Mouse (Mus musculus): Measurements from ENCODE around the gene Atp2a2. TPM values are rescaled to one million over a fixed set of nuclear protein-coding genes. Genes with fewer than 3 reads are reported as not detected.

Gene Atp2a2
- polyA plus RNA-seq, 1 experiment = 422 TPM

- H3K4me1 ChIP-seq (ENCODE audit: control insufficient read depth, insufficient read depth, low read length) = no peaks in the 10 kb centered on the region
- no peak for DNase-seq
- WGBS = 84% methylated on average over 12 of the region's 12 CpGs
- no peaks in the 10 kb centered on the region; the same call in 1 of the 2 replicates for H3K27me3 ChIP-seq (ENCODE audit: control insufficient read depth, insufficient read depth, low read length)
- no peak overlapping the region for H3K27ac ChIP-seq (ENCODE audit: insufficient read depth, low read length)
- TF ChIP-seq POLR2A (IDR thresholded peaks at IDR 0.05; ENCODE audit: borderline replicate concordance, insufficient read depth, low read length) = no peak
- TF ChIP-seq CTCF (IDR thresholded peaks at IDR 0.05; ENCODE audit: borderline replicate concordance, insufficient read depth, low read depth, low read length) = no peak
- H3K4me3 ChIP-seq (replicated peaks; ENCODE audit: insufficient read depth, low read depth, low read length) = no peak overlapping the region
Measured at GRCm38 (mm10) chr5:122415465-122415864, 86.6 kb downstream of the Atp2a2 start.

- no peak for DNase-seq
- no peaks in the 10 kb centered on the region for H3K4me1 ChIP-seq (ENCODE audit: control insufficient read depth, insufficient read depth, low read length)
- H3K27me3 ChIP-seq (ENCODE audit: control insufficient read depth, insufficient read depth, low read length) = no peaks in the 10 kb centered on the region; the same call in 1 of the 2 replicates
- no peak overlapping the region for H3K4me3 ChIP-seq (replicated peaks; ENCODE audit: insufficient read depth, low read depth, low read length)
- TF ChIP-seq CTCF (IDR thresholded peaks at IDR 0.05; ENCODE audit: borderline replicate concordance, insufficient read depth, low read depth, low read length) = no peak
- TF ChIP-seq POLR2A (IDR thresholded peaks at IDR 0.05; ENCODE audit: borderline replicate concordance, insufficient read depth, low read length) = no peak
- no peak overlapping the region for H3K27ac ChIP-seq (ENCODE audit: insufficient read depth, low read length)
- WGBS = 57% methylated on average over 5 of the region's 5 CpGs
Measured at GRCm38 (mm10) chr5:122414351-122414750, 87.7 kb downstream of the Atp2a2 start.

- no peaks in the 10 kb centered on the region; the same call in 1 of the 2 replicates for H3K27me3 ChIP-seq (ENCODE audit: control insufficient read depth, insufficient read depth, low read length)
- no peak overlapping the region for H3K4me3 ChIP-seq (replicated peaks; ENCODE audit: insufficient read depth, low read depth, low read length)
- 57% methylated on average over 6 of the region's 6 CpGs for WGBS
- no peak for DNase-seq
- H3K4me1 ChIP-seq (ENCODE audit: control insufficient read depth, insufficient read depth, low read length) = no peaks in the 10 kb centered on the region
- no peak overlapping the region for H3K27ac ChIP-seq (ENCODE audit: insufficient read depth, low read length)
- TF ChIP-seq CTCF (IDR thresholded peaks at IDR 0.05; ENCODE audit: borderline replicate concordance, insufficient read depth, low read depth, low read length) (no peak), POLR2A (IDR thresholded peaks at IDR 0.05; ENCODE audit: borderline replicate concordance, insufficient read depth, low read length) (no peak)
Measured at GRCm38 (mm10) chr5:122412826-122413225, 89.2 kb downstream of the Atp2a2 start.

DNA sequence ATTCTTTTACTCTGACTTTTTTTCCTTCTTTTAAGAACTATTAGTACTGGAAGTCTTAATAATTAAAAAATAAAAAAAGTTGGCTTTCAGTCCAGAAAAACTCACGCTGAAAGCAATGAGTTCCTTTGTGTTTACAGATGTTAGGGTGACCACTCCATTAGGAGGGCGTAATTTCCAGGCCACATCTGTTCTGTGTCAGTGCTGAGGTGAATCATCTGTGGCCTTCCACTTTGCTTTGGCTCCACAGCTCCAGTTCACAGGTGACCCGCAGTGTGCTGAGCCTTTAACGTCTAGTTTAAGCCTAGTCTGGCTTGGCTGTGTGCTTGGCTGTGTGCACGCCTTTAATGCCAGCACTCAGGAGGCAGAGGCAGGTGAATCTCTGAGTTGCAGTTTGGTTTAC lies 90.1 kb downstream of the Atp2a2 start:
- DNase-seq = no peak
- no peak for TF ChIP-seq POLR2A (IDR thresholded peaks at IDR 0.05; ENCODE audit: borderline replicate concordance, insufficient read depth, low read length)
- TF ChIP-seq CTCF (IDR thresholded peaks at IDR 0.05; ENCODE audit: borderline replicate concordance, insufficient read depth, low read depth, low read length) = no peak
- Histone ChIP-seq H3K4me1 (ENCODE audit: control insufficient read depth, insufficient read depth, low read length) (no peaks in the 10 kb centered on the region), H3K4me3 (replicated peaks; ENCODE audit: insufficient read depth, low read depth, low read length) (no peak overlapping the region), H3K27ac (ENCODE audit: insufficient read depth, low read length) (no peak overlapping the region), H3K27me3 (ENCODE audit: control insufficient read depth, insufficient read depth, low read length) (no peaks in the 10 kb centered on the region; the same call in 1 of the 2 replicates)
- 77% methylated on average over 5 of the region's 5 CpGs for WGBS

DNA sequence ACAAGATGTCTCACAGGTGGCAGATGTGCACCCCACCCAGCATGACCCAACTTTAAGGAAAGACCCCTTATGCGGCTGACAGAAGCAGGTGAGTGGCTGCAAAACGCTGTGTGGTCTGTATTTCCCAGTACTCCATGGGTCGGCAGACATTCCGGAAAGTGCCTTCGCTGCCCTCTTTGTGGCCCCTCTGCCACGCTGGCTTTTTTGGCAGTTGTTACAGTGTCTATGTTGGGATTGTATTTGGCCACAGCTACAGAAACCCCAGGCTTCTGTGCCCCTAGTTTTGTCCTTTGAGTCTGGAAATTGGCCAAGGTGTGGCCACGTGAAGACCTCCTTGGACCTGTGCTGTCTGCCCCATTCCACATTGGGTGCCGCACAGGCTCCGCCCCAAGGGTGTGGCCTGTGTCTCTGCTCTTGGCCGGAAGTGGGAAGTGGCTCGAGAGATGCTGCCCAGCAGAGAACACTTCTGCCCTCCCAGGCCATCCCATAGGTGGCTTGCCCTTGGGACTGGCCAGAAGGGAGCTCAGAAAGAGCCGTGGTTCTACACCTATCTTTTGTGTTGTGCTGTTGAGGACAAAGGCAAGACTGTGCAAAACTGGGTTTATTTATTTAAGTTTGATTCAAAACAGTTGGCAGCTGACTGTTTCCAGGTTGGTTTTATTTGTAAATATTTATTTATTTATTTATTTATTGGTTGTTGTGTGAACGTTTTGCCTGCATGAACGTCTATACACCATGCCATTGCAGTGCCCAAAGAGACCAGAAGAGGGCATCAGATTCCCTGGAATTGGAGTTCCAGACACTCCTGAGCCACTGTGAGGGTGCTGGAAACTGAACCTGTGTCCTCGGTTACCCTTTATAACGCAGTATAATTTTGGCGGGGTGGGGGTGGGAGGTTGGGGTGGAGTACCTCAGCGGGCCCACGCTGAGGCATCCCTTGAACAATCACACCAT lies 92.1 kb downstream of the Atp2a2 start:
- no peak for DNase-seq
- H3K4me1 ChIP-seq (ENCODE audit: control insufficient read depth, insufficient read depth, low read length) = no peaks in the 10 kb centered on the region; the same call in 1 of the 2 replicates
- 83% methylated on average over 19 of the region's 19 CpGs for WGBS
- no peak overlapping the region for H3K27ac ChIP-seq (ENCODE audit: insufficient read depth, low read length)
- TF ChIP-seq CTCF (IDR thresholded peaks at IDR 0.05; ENCODE audit: borderline replicate concordance, insufficient read depth, low read depth, low read length) = no peak
- no peak for TF ChIP-seq POLR2A (IDR thresholded peaks at IDR 0.05; ENCODE audit: borderline replicate concordance, insufficient read depth, low read length)
- H3K4me3 ChIP-seq (replicated peaks; ENCODE audit: insufficient read depth, low read depth, low read length) = no peak overlapping the region
- no peaks in the 10 kb centered on the region for H3K27me3 ChIP-seq (ENCODE audit: control insufficient read depth, insufficient read depth, low read length)

GRCm38 (mm10) chr5:122405537-122405936 lies 96.5 kb downstream of the Atp2a2 start:
- Histone ChIP-seq H3K4me3 (replicated peaks; ENCODE audit: insufficient read depth, low read depth, low read length) (no peak overlapping the region), H3K4me1 (ENCODE audit: control insufficient read depth, insufficient read depth, low read length) (peaks cover 15% of the 10 kb centered on the region; the same call in 1 of the 2 replicates), H3K27ac (ENCODE audit: insufficient read depth, low read length) (no peak overlapping the region), H3K27me3 (ENCODE audit: control insufficient read depth, insufficient read depth, low read length) (no peaks in the 10 kb centered on the region)
- DNase-seq = no peak
- 77% methylated on average over 10 of the region's 10 CpGs for WGBS
- TF ChIP-seq POLR2A (IDR thresholded peaks at IDR 0.05; ENCODE audit: borderline replicate concordance, insufficient read depth, low read length) (no peak), CTCF (IDR thresholded peaks at IDR 0.05; ENCODE audit: borderline replicate concordance, insufficient read depth, low read depth, low read length) (no peak)

Other genes with a start within 250 kb of the Atp2a2 start
- 28.6 and 29.2 TPM in 2 replicates for gene Tctn1, start 237.8 kb downstream of the Atp2a2 start, polyA plus RNA-seq (2012; rRNA removed)
- 46.4 and 48.4 TPM in 2 replicates for gene Pptc7, start 217.9 kb downstream of the Atp2a2 start, polyA plus RNA-seq (2012; rRNA removed)
- gene Rad9b, start 148.0 kb downstream of the Atp2a2 start, polyA plus RNA-seq (2012; rRNA removed) = 6.9 TPM in 2 replicates
- 170 and 180 TPM in 2 replicates for gene Vps29, start 147.9 kb downstream of the Atp2a2 start, polyA plus RNA-seq (2012; rRNA removed)
- gene Gpn3, start 130.3 kb downstream of the Atp2a2 start, polyA plus RNA-seq (2012; rRNA removed) = 46.5 and 48.7 TPM in 2 replicates
- 94.8 and 98.5 TPM in 2 replicates for gene Fam216a, start 129.9 kb downstream of the Atp2a2 start, polyA plus RNA-seq (2012; rRNA removed)
- gene Arpc3, start 110.3 kb downstream of the Atp2a2 start, polyA plus RNA-seq (2012; rRNA removed) = 189 and 203 TPM in 2 replicates
- gene Anapc7, start 80.5 kb downstream of the Atp2a2 start, polyA plus RNA-seq (2012; rRNA removed) = 36.0 and 38.0 TPM in 2 replicates
- gene Ift81, start 112.3 kb upstream of the Atp2a2 start, polyA plus RNA-seq (2012; rRNA removed) = 20.4 and 22.3 TPM in 2 replicates
- 13.5 and 16.8 TPM in 2 replicates for gene P2rx7, start 141.7 kb upstream of the Atp2a2 start, polyA plus RNA-seq (2012; rRNA removed)
- gene P2rx4, start 205.3 kb upstream of the Atp2a2 start, polyA plus RNA-seq (2012; rRNA removed) = 42.0 and 48.3 TPM in 2 replicates